Mouse (Mus musculus) embryo, embryonic 9.5 days (tissue): ENCODE results near the gene Gm2022.
"Not testable (repeated sequence)": the region's sequence is repeated elsewhere in the genome, so short reads cannot be mapped to it uniquely, and the experiment has no call there.

ENCODE experiments used
- DNase-seq: peaks from one replicate; pipeline ENCODE4 v3.0.0-alpha.2; 2017; ENCODE audit errors: extremely low spot score

The Gm2022 gene

DNA sequence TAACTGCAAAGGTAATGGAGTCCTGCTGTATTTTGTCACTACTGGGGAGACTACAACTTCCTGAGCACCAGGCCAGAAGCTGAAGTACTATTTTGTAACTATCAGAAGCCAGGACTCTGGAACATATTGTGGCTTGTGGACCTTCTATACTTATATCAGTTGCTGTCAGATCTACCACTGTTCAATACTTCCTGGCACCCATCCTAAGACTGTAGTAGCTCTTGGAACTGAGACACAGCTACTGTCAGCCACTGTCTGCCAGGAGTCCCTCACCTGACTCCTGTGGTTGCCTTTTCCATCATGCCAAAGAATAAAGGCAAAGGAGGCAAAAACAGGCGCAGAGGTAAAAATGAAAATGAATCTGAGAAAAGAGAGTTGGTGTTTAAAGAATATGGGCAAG lies at the start of gene Gm2022:
Gm2022 (plus strand) TSS at position 301 of the 400 bp plus-strand sequence.
- DNase-seq: not testable (repeated sequence)

DNA sequence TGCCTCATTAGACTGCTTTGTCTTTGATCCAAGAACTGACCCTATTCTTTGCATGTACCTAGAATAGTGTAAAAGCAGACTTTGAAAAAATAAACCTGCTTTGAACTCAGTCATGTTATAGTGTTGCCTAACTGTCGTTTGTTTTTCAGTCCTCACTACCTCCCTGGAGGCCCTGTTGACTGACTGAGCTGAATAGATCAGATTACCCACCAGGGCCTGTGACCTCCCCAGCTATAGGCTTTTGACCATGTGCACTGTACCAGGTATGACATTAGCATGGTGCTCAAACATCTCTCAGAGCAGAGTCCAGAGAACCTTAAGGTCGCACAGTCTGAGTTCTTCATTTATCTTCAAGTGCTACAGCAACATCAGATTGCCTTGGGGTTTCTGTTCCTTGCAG lies 44.5 kb upstream of the Gm2022 start:
- DNase-seq: not testable (repeated sequence)

DNA sequence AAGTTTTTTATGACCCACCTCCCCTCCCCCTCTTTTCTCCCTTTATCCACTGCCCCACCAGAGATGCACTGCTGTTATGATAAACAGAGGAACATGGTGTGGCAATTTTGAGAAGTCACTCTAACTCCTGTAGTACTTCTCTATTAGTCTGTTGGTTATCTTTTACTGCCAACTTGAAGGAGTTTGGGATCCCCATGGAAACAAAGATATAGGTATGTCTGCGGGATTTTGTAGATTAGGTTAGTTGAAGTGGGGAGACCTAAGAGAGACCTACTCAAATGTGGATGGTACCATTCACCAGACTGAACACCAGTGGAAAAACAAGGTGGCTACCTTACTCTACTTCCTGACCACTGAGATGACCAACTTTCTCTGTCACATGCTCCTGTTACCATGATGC lies 39.1 kb upstream of the Gm2022 start:
- not testable (repeated sequence) for DNase-seq

DNA sequence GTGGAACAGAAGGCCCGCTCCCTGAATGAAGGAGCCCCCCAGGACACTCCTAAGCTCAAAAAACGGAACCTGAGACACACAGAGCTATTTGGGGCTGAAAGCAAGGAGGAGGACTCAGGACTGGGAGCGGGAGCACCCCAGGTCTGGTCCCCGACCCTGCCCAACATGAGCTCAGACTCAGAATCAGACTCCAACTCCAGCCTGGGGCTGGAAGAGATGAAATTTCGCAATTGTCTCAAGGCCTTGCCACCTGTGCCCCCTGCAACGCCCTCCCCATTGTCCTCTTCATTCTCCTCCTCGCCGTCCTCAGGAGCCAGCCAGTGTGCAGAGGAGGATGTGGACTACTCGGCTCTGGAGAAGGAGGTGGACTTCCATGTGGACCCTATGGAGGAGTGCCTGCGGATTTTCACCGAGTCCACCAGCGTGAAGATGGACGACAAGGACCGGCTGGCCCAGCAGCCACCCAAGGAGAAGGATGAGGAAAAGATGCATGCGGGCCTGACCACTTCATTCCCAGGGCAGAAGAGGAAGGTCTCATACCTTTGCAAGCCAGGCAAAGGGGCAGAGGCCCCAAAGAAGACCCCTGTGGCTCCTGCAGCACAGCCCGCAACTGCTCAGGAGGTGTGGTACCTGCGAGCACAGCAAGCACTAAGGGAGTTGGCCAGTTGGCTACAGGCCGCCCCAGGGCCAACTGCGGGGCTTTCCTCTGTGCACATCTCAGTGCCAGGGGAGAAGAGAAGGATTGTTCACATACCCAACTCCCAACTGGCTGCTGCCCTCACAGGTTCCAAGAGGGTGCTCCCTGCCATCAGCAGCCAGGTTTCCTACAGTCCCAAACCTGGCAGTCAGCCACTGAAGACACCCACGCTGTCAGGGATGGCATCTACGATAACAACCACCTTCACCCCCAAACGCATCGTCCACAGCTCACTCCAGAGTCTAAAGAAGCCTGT lies 33.2 kb upstream of the Gm2022 start:
- DNase-seq: not testable (repeated sequence)

DNA sequence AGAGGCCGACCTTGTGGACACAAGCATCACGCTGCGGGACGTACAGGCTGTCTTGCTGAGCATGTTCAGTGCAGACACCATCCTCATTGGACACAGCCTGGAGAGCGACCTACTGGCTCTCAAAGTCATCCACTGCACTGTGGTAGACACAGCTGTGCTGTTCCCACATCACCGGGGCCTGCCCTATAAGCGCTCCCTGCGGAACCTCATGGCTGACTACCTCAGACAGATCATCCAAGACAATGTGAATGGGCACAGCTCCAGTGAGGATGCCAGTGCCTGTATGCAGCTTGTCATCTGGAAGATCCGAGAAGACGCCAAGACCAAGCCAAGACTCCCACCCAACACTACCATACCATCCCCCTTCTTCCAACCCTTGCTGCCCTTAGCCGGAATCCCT lies 31.5 kb upstream of the Gm2022 start:
- not testable (repeated sequence) for DNase-seq

DNA sequence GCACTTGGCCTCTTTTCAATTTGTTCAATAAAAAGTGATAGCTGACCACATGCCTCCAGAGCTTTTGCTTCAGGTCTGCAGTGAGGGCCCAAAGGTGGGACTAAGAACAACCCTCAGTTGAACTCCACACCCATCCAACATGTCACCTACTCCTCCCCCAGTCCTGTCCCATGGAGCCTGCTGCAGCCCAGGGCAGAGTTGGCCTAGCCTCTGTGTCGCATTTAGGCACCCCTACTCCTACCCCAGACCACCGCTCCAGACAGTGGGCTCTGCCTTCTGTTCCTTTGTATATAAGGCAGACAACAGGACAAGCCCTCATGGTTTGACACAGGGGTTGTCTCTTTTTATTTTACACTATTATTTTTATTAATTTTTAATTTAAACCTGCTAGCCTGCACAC lies 31.1 kb upstream of the Gm2022 start:
- DNase-seq: not testable (repeated sequence)

DNA sequence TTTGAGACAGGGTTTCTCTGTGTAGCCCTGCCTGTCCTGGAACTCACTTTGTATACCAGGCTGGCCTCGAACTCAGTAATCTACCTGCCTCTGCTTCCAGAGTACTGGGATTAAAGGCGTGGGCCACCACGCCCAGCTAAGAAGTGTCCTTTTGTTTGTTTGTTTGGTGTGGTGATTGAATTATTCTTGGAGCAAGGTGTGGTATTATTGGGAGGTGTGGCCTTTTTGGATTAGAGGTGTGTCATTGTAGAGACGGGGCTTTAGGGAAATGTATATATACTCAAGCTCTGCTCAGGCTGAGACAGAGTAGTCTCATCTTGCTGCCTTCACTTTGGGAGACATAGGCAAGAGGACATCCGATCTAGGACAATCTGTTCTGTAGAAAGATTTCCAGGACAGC lies 21.4 kb upstream of the Gm2022 start, which contains the start of gene Gm2016:
Gm2016 (plus strand) TSS at position 301 of the 400 bp plus-strand sequence.
- not testable (repeated sequence) for DNase-seq

DNA sequence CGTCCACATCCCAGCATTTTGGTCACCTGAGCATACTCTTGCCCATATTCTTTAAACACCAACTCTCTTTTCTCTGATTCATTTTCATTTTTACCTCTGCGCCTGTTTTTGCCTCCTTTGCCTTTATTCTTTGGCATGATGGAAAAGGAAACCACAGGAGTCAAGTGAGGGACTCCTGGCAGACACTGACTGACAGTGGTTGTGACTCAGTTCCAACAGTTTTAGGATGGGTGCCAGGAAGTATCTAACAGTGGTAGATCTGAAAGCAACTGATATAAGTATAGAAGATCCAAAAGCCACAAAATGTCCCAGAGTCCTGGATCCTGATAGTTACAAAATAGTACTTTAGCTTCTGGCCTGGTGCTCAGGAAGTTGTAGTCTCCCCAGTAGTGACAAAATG lies 24.6 kb downstream of the Gm2022 start, which contains the start of gene Gm2035:
Gm2035 (minus strand) TSS at position 137 of the 400 bp plus-strand sequence.
- DNase-seq: not testable (repeated sequence)
